Mouse (Mus musculus) small intestine, adult 10 weeks (tissue): ENCODE results near the gene Olfr218. TPM values are rescaled to one million over a fixed set of nuclear protein-coding genes. Genes with fewer than 3 reads are reported as not detected.

Experiments
- polyA plus RNA-seq: library from polyadenylated mRNA; stranded (reverse); fragments of 350-450 nt; fragmentation: Illumina TruSeq; extraction: RNeasy Lipid Tissue Mini Kit (QIAGEN cat#74804); gene quantifications from one replicate; pipeline ENCODE4 v1.2.3, GENCODE M21; 2014; ENCODE audit warnings: low replicate concordance

Gene Olfr218
- not detected for polyA plus RNA-seq

GRCm38 (mm10) chr1:173197508-173197907, at the start of gene Olfr218:
Gene Olfr218, plus strand, starts transcription at chr1:173197808.

GRCm38 (mm10) chr1:173190540-173190939, 7.1 kb upstream of the Olfr218 start, which contains the start of gene Olfr1406:
Gene Olfr1406, minus strand, starts transcription at chr1:173190640.

GRCm38 (mm10) chr1:173212092-173212491, 14.5 kb downstream of the Olfr218 start, which contains the start of gene Olfr1404:
Gene Olfr1404, plus strand, starts transcription at chr1:173212392.

GRCm38 (mm10) chr1:173227081-173227480, 29.5 kb downstream of the Olfr218 start, which contains the start of gene Fcer1a:
Gene Fcer1a, minus strand, starts transcription at chr1:173227214.

Other genes starting within 250 kb of the Olfr218 start
- not detected for gene Olfr16, start 247.4 kb upstream of the Olfr218 start, polyA plus RNA-seq
- not detected for gene Olfr1408, start 60.4 kb upstream of the Olfr218 start, polyA plus RNA-seq
- gene Olfr1406, start 7.2 kb upstream of the Olfr218 start, polyA plus RNA-seq, result not detected
- not detected for gene Olfr1404, start 14.6 kb downstream of the Olfr218 start, polyA plus RNA-seq
- gene Fcer1a, start 29.4 kb downstream of the Olfr218 start, polyA plus RNA-seq, result not detected
- gene Olfr418, start 68.2 kb downstream of the Olfr218 start, polyA plus RNA-seq, result not detected
- 352 TPM for gene Mptx2, start 80.0 kb downstream of the Olfr218 start, polyA plus RNA-seq
- gene Ackr1, start 135.9 kb downstream of the Olfr218 start, polyA plus RNA-seq, result not detected
- 12.4 TPM for gene Aim2, start 153.1 kb downstream of the Olfr218 start, polyA plus RNA-seq
- gene Cadm3, start 169.9 kb downstream of the Olfr218 start, polyA plus RNA-seq, result 0.78 TPM